Mouse (Mus musculus) stomach, postnatal 0 days (tissue): ENCODE data around the gene Nudt17.

Experiments used
- CTCF ChIP-seq: IDR thresholded peaks from 2 replicates; pipeline ENCODE4 v1.5.1; 2016; ENCODE audit warnings: antibody characterized with exemption, low read depth, mild to moderate bottlenecking, moderate library complexity
- EP300 ChIP-seq: optimal IDR thresholded peaks from 2 replicates; pipeline ENCODE3; 2016; ENCODE audit warnings: antibody characterized with exemption

DNA sequence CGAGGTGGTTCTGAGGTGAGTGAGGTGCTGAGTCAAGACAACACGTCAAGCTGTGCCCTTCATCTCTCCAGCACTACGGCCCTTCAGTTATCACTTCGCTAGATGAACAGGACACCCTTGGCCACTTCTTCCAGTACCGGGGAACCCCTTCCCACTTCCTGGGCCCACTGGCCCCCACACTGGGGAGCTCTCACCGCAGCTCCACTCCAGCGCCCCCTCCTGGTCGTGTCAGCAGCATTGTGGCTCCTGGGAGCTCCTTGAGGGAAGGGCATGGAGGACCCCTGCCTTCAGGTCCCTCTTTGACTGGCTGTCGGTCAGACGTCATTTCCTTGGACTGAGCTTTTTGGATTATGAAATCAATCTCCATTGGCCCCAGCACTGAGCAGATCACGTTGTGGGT, 3.6 kb downstream of the Nudt17 start:
- TF ChIP-seq CTCF (peak; percentile 68), EP300 (no peak)
